Mouse (Mus musculus) neural tube, embryonic 15.5 days (tissue): Measurements from ENCODE around the gene Taco1. TPM values are rescaled to one million over a fixed set of nuclear protein-coding genes. Genes with fewer than 3 reads are reported as not detected.
"Not testable (repeated sequence)": the region's sequence is repeated elsewhere in the genome, so short reads cannot be mapped to it uniquely, and the experiment has no call there.

Experiments used
- ATAC-seq: fragments of 200-750 bp; cut with Nextera tagmentation; 2 replicates; pipeline ENCODE4 v1.8.0; 2017; ENCODE audit warnings: mild to moderate bottlenecking, moderate TSS enrichment, moderate library complexity; ENCODE audit not compliant: low FRiP score
- H3K27ac ChIP-seq: fragments of 300-500 bp; sonication (generic); replicated peaks from 2 replicates; pipeline ENCODE4 v1.5.1; 2015; ENCODE audit warnings: mild to moderate bottlenecking, inconsistent platforms
- H3K27me3 ChIP-seq: fragments of 300-500 bp; sonication (generic); replicated peaks from 2 replicates; pipeline ENCODE4 v1.6.1; 2015; ENCODE audit warnings: inconsistent platforms
- H3K36me3 ChIP-seq: fragments of 300-500 bp; sonication (generic); 2 replicates; pipeline ENCODE4 v1.6.1; 2015; ENCODE audit warnings: inconsistent platforms
- H3K4me1 ChIP-seq: fragments of 300-500 bp; sonication (generic); 2 replicates; pipeline ENCODE4 v1.6.1; 2015; ENCODE audit warnings: inconsistent platforms
- H3K4me2 ChIP-seq: fragments of 300-500 bp; sonication (generic); 2 replicates; pipeline ENCODE4 v1.6.1; 2015; ENCODE audit warnings: inconsistent platforms, mild to moderate bottlenecking, moderate library complexity
- H3K4me3 ChIP-seq: fragments of 300-500 bp; sonication (generic); replicated peaks from 2 replicates; pipeline ENCODE4 v1.5.1; 2015; ENCODE audit warnings: mild to moderate bottlenecking, inconsistent platforms
- H3K9ac ChIP-seq: fragments of 300-500 bp; sonication (generic); replicated peaks from 2 replicates; pipeline ENCODE4 v1.6.1; 2015; ENCODE audit warnings: mild to moderate bottlenecking, inconsistent platforms
- H3K9me3 ChIP-seq: fragments of 300-500 bp; sonication (generic); replicated peaks from 2 replicates; pipeline ENCODE4 v1.6.1; 2016; ENCODE audit warnings: inconsistent platforms
- WGBS: fragments of 180-500 bp; shearing (Covaris S2); methylation state at CpG from one replicate; pipeline ENCODE4 v1.1.7; 2015; ENCODE audit warnings: mixed read lengths; 5-methylcytosine and 5-hydroxymethylcytosine counted together
- polyA plus RNA-seq: library from polyadenylated mRNA; unstranded; fragments of >200 nt; fragmentation: Nextera tagmentation; extraction: Ambion mirVana; gene quantifications from 2 replicates; pipeline ENCODE4 v1.2.1, GENCODE M21; 2015

The Taco1 gene
- 8.0 and 9.5 TPM in 2 replicates for polyA plus RNA-seq

GRCm38 (mm10) chr11:106065923-106066571 is at the start of gene Taco1:
Gene Taco1 (plus strand): TSS chr11:106066061.
- peak; percentile 95 for ATAC-seq
- H3K4me3 ChIP-seq: peak within 1 kb of the TSS; percentile 77
- WGBS: under 1% methylated on average over 49 of the region's 49 CpGs
- no peaks in the 10 kb centered on the region for H3K27me3 ChIP-seq
- H3K36me3 ChIP-seq: 0 out of 2 replicates have a peak, but pooled peaks cover 4% of the 10 kb centered on the region
- peaks cover 16% of the 10 kb centered on the region for H3K4me1 ChIP-seq
- no peaks in the 10 kb centered on the region for H3K9me3 ChIP-seq
- peak within 1 kb of the TSS; percentile 87 for H3K27ac ChIP-seq
- peak within 1 kb of the TSS; percentile 85 for H3K9ac ChIP-seq
- peak within 1 kb of the TSS; percentile 91 for H3K4me2 ChIP-seq

DNA sequence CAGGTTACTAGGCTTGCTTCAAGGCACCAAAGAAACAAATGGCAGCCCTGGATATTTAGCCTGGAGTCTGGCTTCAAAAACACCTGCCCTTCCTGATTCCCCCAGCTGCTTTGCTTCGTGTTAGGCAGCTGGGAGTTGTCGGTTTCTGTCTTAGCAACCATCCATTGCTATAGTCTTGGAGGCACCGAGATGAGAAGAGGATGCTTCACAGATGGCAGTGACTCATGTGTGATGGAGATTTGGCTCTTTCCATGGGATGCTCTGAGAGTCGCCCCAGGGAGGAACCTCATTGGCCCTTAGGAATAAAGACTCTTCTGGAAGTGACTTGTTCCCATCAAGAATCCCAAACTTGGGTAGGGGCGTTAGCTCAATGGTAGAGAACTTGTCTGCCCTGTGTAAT is 49.4 kb upstream of the Taco1 start:
- H3K4me2 ChIP-seq: no peak overlapping the region
- 88% methylated on average over 5 of the region's 5 CpGs for WGBS
- peaks cover 31% of the 10 kb centered on the region for H3K4me1 ChIP-seq
- no peaks in the 10 kb centered on the region; the same call in 1 of the 2 replicates for H3K27me3 ChIP-seq
- H3K9me3 ChIP-seq: no peaks in the 10 kb centered on the region
- no peak overlapping the region for H3K4me3 ChIP-seq
- no peak for ATAC-seq
- H3K27ac ChIP-seq: no peak overlapping the region
- H3K36me3 ChIP-seq: no peaks in the 10 kb centered on the region
- no peak overlapping the region for H3K9ac ChIP-seq

GRCm38 (mm10) chr11:106020051-106020763 is 45.7 kb upstream of the Taco1 start:
- Histone ChIP-seq H3K9ac (peak overlapping the region; percentile 71), H3K36me3 (no peaks in the 10 kb centered on the region), H3K4me2 (peak overlapping the region; percentile 77), H3K9me3 (no peaks in the 10 kb centered on the region), H3K27me3 (peaks cover 3% of the 10 kb centered on the region; the same call in 1 of the 2 replicates), H3K4me3 (peak overlapping the region; percentile 53), H3K4me1 (peaks cover 23% of the 10 kb centered on the region), H3K27ac (peak overlapping the region; percentile 78)
- peak; percentile 83 for ATAC-seq
- WGBS: under 1% methylated on average over 50 of the region's 50 CpGs

GRCm38 (mm10) chr11:106025774-106026173 is 40.1 kb upstream of the Taco1 start:
- no peak overlapping the region for H3K4me2 ChIP-seq
- ATAC-seq: no peak
- H3K27ac ChIP-seq: no peak overlapping the region
- 0 out of 2 replicates have a peak, but pooled peaks cover 3% of the 10 kb centered on the region for H3K27me3 ChIP-seq
- H3K4me1 ChIP-seq: peaks cover 9% of the 10 kb centered on the region
- H3K4me3 ChIP-seq: no peak overlapping the region
- H3K36me3 ChIP-seq: no peaks in the 10 kb centered on the region
- no peak overlapping the region for H3K9ac ChIP-seq
- WGBS: 86% methylated on average over 3 of the region's 3 CpGs
- H3K9me3 ChIP-seq: no peaks in the 10 kb centered on the region

- Histone ChIP-seq H3K27ac (no peak overlapping the region), H3K4me3 (no peak overlapping the region), H3K36me3 (no peaks in the 10 kb centered on the region), H3K27me3 (0 out of 2 replicates have a peak, but pooled peaks cover 3% of the 10 kb centered on the region), H3K9me3 (no peaks in the 10 kb centered on the region), H3K4me2 (no peak overlapping the region), H3K4me1 (peaks cover under 1% of the 10 kb centered on the region; the same call in 1 of the 2 replicates), H3K9ac (no peak overlapping the region)
- WGBS: 39% methylated on average over 11 of the region's 11 CpGs
- ATAC-seq: no peak
Measured at GRCm38 (mm10) chr11:106026465-106027151, 39.3 kb upstream of the Taco1 start.

GRCm38 (mm10) chr11:106027607-106028006 is 38.3 kb upstream of the Taco1 start:
- 0 out of 2 replicates have a peak, but pooled peaks have one; percentile 14 for ATAC-seq
- no peak overlapping the region for H3K4me3 ChIP-seq
- 93% methylated on average over 5 of the region's 5 CpGs for WGBS

DNA sequence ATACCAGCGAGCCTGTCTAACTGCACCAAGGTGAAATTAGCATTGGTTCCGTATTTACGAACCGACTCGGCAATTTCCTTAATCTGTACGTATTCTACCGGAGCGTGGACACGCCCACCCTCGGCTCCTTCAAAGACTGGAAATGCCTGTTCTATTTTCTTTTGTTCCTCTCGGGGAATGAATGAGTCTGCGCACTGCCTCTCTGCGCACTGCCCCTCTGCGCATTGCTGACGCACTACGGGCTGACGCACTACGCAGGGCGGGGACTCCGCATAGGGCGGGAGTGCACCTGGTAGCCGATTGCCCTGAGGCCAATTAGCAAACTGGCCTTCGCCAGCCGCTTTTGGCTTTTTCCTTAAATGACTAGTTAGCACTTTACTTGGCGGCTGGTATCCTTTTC is 33.8 kb upstream of the Taco1 start:
- peak overlapping the region; percentile 34 for H3K4me2 ChIP-seq
- not testable (repeated sequence) for ATAC-seq, H3K27me3 ChIP-seq, H3K9me3 ChIP-seq, H3K9ac ChIP-seq, H3K36me3 ChIP-seq
- peak overlapping the region; percentile 36 for H3K4me3 ChIP-seq
- H3K4me1 ChIP-seq: peaks cover 12% of the 10 kb centered on the region
- WGBS: 75% methylated on average over 3 of the region's 25 CpGs
- H3K27ac ChIP-seq: peak overlapping the region; percentile 79

More at GRCm38 (mm10) chr11:106027607-106028006, 38.3 kb upstream of the Taco1 start:
- H3K9ac ChIP-seq: no peak overlapping the region
- H3K27ac ChIP-seq: no peak overlapping the region
- H3K4me2 ChIP-seq: no peak overlapping the region
- H3K27me3 ChIP-seq: no peaks in the 10 kb centered on the region
- no peaks in the 10 kb centered on the region for H3K9me3 ChIP-seq
- H3K4me1 ChIP-seq: no peaks in the 10 kb centered on the region; the same call in 1 of the 2 replicates
- no peaks in the 10 kb centered on the region for H3K36me3 ChIP-seq

DNA sequence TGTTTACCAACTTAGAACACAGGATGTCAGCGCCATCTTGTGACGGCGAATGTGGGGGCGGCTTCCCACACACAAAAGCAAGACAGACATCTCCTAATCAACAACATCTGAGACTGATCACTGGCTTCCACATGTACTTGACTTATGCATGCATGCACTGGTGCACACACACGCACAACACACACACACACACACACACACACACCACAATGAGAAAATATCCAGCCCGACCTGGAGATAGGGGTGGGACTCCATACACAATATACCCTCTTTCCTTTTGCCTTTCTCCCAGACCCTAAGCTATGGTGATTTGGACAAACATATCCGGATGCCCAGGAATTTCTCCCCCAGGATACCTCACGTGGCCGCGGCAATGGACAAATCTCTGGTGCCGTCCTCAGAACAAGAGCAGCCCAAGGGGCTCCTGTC is 32.4 kb upstream of the Taco1 start:
- H3K4me3 ChIP-seq: 0 out of 2 replicates have a peak overlapping the region, but pooled peaks have one; percentile 3

GRCm38 (mm10) chr11:106034986-106035385 is 30.9 kb upstream of the Taco1 start:
- no peaks in the 10 kb centered on the region for H3K9me3 ChIP-seq
- no peak overlapping the region for H3K27ac ChIP-seq
- ATAC-seq: no peak
- no peak overlapping the region for H3K4me2 ChIP-seq
- no peaks in the 10 kb centered on the region for H3K27me3 ChIP-seq
- 90% methylated on average over 9 of the region's 9 CpGs for WGBS
- H3K4me1 ChIP-seq: peaks cover 36% of the 10 kb centered on the region
- H3K36me3 ChIP-seq: no peaks in the 10 kb centered on the region
- H3K4me3 ChIP-seq: no peak overlapping the region
- H3K9ac ChIP-seq: no peak overlapping the region

More for the DNA sequence above, 32.4 kb upstream of the Taco1 start:
- peak overlapping the region; percentile 14; the same call in 1 of the 2 replicates for H3K9ac ChIP-seq
- H3K9me3 ChIP-seq: no peaks in the 10 kb centered on the region
- peak overlapping the region; percentile 41 for H3K4me2 ChIP-seq
- H3K36me3 ChIP-seq: no peaks in the 10 kb centered on the region
- no peaks in the 10 kb centered on the region for H3K27me3 ChIP-seq
- peaks cover 23% of the 10 kb centered on the region for H3K4me1 ChIP-seq
- WGBS: 48% methylated on average over 11 of the region's 11 CpGs
- no peak for ATAC-seq
- H3K27ac ChIP-seq: peak overlapping the region; percentile 56

DNA sequence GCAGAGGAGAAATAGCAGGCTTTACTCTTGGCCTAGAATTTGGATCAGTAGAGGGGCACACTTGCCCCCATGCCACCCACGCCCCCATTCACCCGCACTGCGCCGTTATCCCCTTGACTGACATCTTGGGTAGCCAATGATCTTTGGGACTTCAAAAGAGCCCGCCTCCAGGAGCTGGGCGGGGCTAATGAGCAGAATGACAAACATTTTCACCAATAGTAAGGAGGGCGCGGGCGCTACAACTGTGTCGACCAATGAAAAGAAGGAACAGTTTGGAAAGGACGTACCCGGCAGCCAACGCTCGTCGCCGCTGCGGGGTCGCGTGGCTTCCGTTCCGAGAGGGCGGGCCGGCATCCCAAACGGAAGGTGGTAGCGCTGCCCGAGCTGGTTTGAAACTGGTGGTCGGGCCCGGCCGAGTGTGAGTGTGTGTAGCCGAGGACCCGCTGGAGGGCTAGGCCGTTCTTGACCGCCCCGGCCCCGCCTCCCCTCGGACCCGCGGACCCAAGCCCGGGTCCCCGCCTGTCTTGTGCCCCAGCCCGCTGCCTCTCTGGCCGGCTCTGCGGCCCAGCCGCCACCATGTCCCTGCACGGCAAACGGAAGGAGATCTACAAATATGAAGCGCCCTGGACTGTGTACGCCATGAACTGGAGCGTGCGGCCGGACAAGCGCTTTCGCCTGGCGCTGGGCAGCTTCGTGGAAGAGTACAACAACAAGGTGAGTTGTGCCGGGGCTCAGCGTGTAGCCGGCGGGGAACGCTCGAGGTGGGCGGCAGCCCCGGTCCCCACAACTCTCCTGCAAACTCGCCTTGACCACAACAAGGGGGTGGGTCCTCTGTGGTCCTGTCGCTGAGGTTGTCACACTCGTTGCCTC is 29.1 kb upstream of the Taco1 start, which contains the start of gene Dcaf7:
Dcaf7 (plus strand) TSS at position 325 of the 870 bp plus-strand sequence.
- Histone ChIP-seq H3K9me3 (no peaks in the 10 kb centered on the region), H3K4me3 (peak within 1 kb of the TSS; percentile 97), H3K27ac (peak within 1 kb of the TSS; percentile 95), H3K4me1 (peaks cover 43% of the 10 kb centered on the region), H3K9ac (peak within 1 kb of the TSS; percentile 96), H3K36me3 (no peaks in the 10 kb centered on the region), H3K4me2 (peak within 1 kb of the TSS; percentile 77), H3K27me3 (no peaks in the 10 kb centered on the region)
- under 1% methylated on average over 66 of the region's 66 CpGs for WGBS
- peak; percentile 97 for ATAC-seq
